Mouse (Mus musculus): Measurements from ENCODE around the gene Eaf2.

- TF ChIP-seq CTCF (IDR thresholded peaks at IDR 0.05; ENCODE audit: low read depth, low read length) (peak; percentile 39), POLR2A (IDR thresholded peaks at IDR 0.05; ENCODE audit: extremely low read depth, insufficient read depth, low read length) (no peak)
Observed at GRCm38 (mm10) chr16:36884881-36885280, 10.1 kb upstream of the Eaf2 start.
